Mouse (Mus musculus): ENCODE measurements around the gene Pcare. TPM values are rescaled to one million over a fixed set of nuclear protein-coding genes. Genes with fewer than 3 reads are reported as not detected.

Pcare gene
- polyA plus RNA-seq (2014; fragmentation: Nextera tagmentation; extraction: Ambion mirVana): not detected in 2 replicates

GRCm38 (mm10) chr17:71752831-71753230, at the start of gene Pcare:
Gene Pcare, minus strand, starts transcription at chr17:71752894.
- Histone ChIP-seq H3K9ac (no peak within 1 kb of the TSS), H3K4me1 (replicated peaks; ENCODE audit: control insufficient read depth, insufficient read depth, low read length) (no peaks in the 10 kb centered on the region), H3K4me2 (replicated peaks) (no peak within 1 kb of the TSS), H3K9me3 (ENCODE audit: control insufficient read depth, low read length) (no peaks in the 10 kb centered on the region), H3K27me3 (ENCODE audit: control insufficient read depth, insufficient read depth, low read length) (no peaks in the 10 kb centered on the region), H3K4me3 (replicated peaks; ENCODE audit: low read length) (no peak within 1 kb of the TSS), H3K36me3 (replicated peaks; ENCODE audit: control insufficient read depth, insufficient read depth) (no peaks in the 10 kb centered on the region), H3K27ac (no peak within 1 kb of the TSS)
- 81% methylated on average over 10 of the region's 10 CpGs for WGBS
- ATAC-seq (ENCODE audit: low FRiP score): no peak
- no peak for DNase-seq (ENCODE audit: low spot score)

GRCm38 (mm10) chr17:71795521-71796205, 43.0 kb upstream of the Pcare start:
- H3K27me3 ChIP-seq (ENCODE audit: control insufficient read depth, insufficient read depth, low read length): no peaks in the 10 kb centered on the region
- no peaks in the 10 kb centered on the region for H3K9me3 ChIP-seq (ENCODE audit: control insufficient read depth, low read length)
- no peak overlapping the region for H3K27ac ChIP-seq
- peaks cover 35% of the 10 kb centered on the region for H3K36me3 ChIP-seq (replicated peaks; ENCODE audit: control insufficient read depth, insufficient read depth)
- no peak overlapping the region for H3K4me2 ChIP-seq (replicated peaks)
- DNase-seq (ENCODE audit: low spot score): no peak
- WGBS: 87% methylated on average over 15 of the region's 15 CpGs
- no peak overlapping the region for H3K9ac ChIP-seq
- H3K4me3 ChIP-seq (replicated peaks; ENCODE audit: low read length): no peak overlapping the region
- ATAC-seq (ENCODE audit: low FRiP score): no peak
- no peaks in the 10 kb centered on the region for H3K4me1 ChIP-seq (replicated peaks; ENCODE audit: control insufficient read depth, insufficient read depth, low read length)

GRCm38 (mm10) chr17:71791622-71792021, 38.9 kb upstream of the Pcare start:
- H3K9me3 ChIP-seq (ENCODE audit: control insufficient read depth, low read length): no peaks in the 10 kb centered on the region
- 86% methylated on average over 4 of the region's 4 CpGs for WGBS
- H3K4me3 ChIP-seq (replicated peaks; ENCODE audit: low read length): no peak overlapping the region
- ATAC-seq (ENCODE audit: low FRiP score): no peak
- H3K9ac ChIP-seq: no peak overlapping the region
- H3K27me3 ChIP-seq (ENCODE audit: control insufficient read depth, insufficient read depth, low read length): no peaks in the 10 kb centered on the region
- H3K4me1 ChIP-seq (replicated peaks; ENCODE audit: control insufficient read depth, insufficient read depth, low read length): no peaks in the 10 kb centered on the region
- H3K36me3 ChIP-seq (replicated peaks; ENCODE audit: control insufficient read depth, insufficient read depth): peaks cover 26% of the 10 kb centered on the region
- no peak overlapping the region for H3K27ac ChIP-seq
- no peak for DNase-seq (ENCODE audit: low spot score)
- H3K4me2 ChIP-seq (replicated peaks): no peak overlapping the region

GRCm38 (mm10) chr17:71791109-71791508, 38.4 kb upstream of the Pcare start:
- H3K27ac ChIP-seq: no peak overlapping the region
- H3K4me2 ChIP-seq (replicated peaks): no peak overlapping the region
- no peak overlapping the region for H3K9ac ChIP-seq
- peaks cover 26% of the 10 kb centered on the region for H3K36me3 ChIP-seq (replicated peaks; ENCODE audit: control insufficient read depth, insufficient read depth)
- H3K9me3 ChIP-seq (ENCODE audit: control insufficient read depth, low read length): no peaks in the 10 kb centered on the region
- DNase-seq (ENCODE audit: low spot score) (no peak), ATAC-seq (ENCODE audit: low FRiP score) (no peak)
- H3K27me3 ChIP-seq (ENCODE audit: control insufficient read depth, insufficient read depth, low read length): no peaks in the 10 kb centered on the region
- 87% methylated on average over 4 of the region's 4 CpGs for WGBS
- H3K4me1 ChIP-seq (replicated peaks; ENCODE audit: control insufficient read depth, insufficient read depth, low read length): no peaks in the 10 kb centered on the region
- no peak overlapping the region for H3K4me3 ChIP-seq (replicated peaks; ENCODE audit: low read length)

- H3K4me2 ChIP-seq (replicated peaks): no peak overlapping the region
- H3K4me3 ChIP-seq (replicated peaks; ENCODE audit: low read length): no peak overlapping the region
- no peak overlapping the region for H3K9ac ChIP-seq
- DNase-seq (ENCODE audit: low spot score) (no peak), ATAC-seq (ENCODE audit: low FRiP score) (no peak)
- H3K36me3 ChIP-seq (replicated peaks; ENCODE audit: control insufficient read depth, insufficient read depth): 0 out of 2 replicates have a peak, but pooled peaks cover 1% of the 10 kb centered on the region
- no peaks in the 10 kb centered on the region for H3K9me3 ChIP-seq (ENCODE audit: control insufficient read depth, low read length)
- no peak overlapping the region for H3K27ac ChIP-seq
- H3K27me3 ChIP-seq (ENCODE audit: control insufficient read depth, insufficient read depth, low read length): no peaks in the 10 kb centered on the region
- H3K4me1 ChIP-seq (replicated peaks; ENCODE audit: control insufficient read depth, insufficient read depth, low read length): peaks cover 19% of the 10 kb centered on the region
These were observed 33.8 kb upstream of the Pcare start for GRCm38 (mm10) chr17:71786456-71786855.

GRCm38 (mm10) chr17:71783366-71783735, 30.7 kb upstream of the Pcare start:
- H3K9me3 ChIP-seq (ENCODE audit: control insufficient read depth, low read length): no peaks in the 10 kb centered on the region
- no peaks in the 10 kb centered on the region for H3K27me3 ChIP-seq (ENCODE audit: control insufficient read depth, insufficient read depth, low read length)
- H3K36me3 ChIP-seq (replicated peaks; ENCODE audit: control insufficient read depth, insufficient read depth): no peaks in the 10 kb centered on the region
- peak overlapping the region; percentile 83; the same call in 1 of the 2 replicates for H3K27ac ChIP-seq
- peak overlapping the region; percentile 87 for H3K4me2 ChIP-seq (replicated peaks)
- peak overlapping the region; percentile 89 for H3K9ac ChIP-seq
- ATAC-seq (ENCODE audit: low FRiP score) (no peak), DNase-seq (ENCODE audit: low spot score) (peak; percentile 40)
- peaks cover 19% of the 10 kb centered on the region for H3K4me1 ChIP-seq (replicated peaks; ENCODE audit: control insufficient read depth, insufficient read depth, low read length)
- H3K4me3 ChIP-seq (replicated peaks; ENCODE audit: low read length): peak overlapping the region; percentile 91
- WGBS: 6% methylated on average over 10 of the region's 10 CpGs

- H3K4me3 ChIP-seq (replicated peaks; ENCODE audit: low read length): peak overlapping the region; percentile 91
- DNase-seq (ENCODE audit: low spot score): peak; percentile 62
- WGBS: 1% methylated on average over 44 of the region's 59 CpGs
- H3K9ac ChIP-seq: peak overlapping the region; percentile 89
- H3K9me3 ChIP-seq (ENCODE audit: control insufficient read depth, low read length): no peaks in the 10 kb centered on the region
- H3K27me3 ChIP-seq (ENCODE audit: control insufficient read depth, insufficient read depth, low read length): no peaks in the 10 kb centered on the region
- peak overlapping the region; percentile 87 for H3K4me2 ChIP-seq (replicated peaks)
- no peaks in the 10 kb centered on the region for H3K36me3 ChIP-seq (replicated peaks; ENCODE audit: control insufficient read depth, insufficient read depth)
- H3K4me1 ChIP-seq (replicated peaks; ENCODE audit: control insufficient read depth, insufficient read depth, low read length): peaks cover 19% of the 10 kb centered on the region
- ATAC-seq (ENCODE audit: low FRiP score): peak; percentile 73
- peak overlapping the region; percentile 83 for H3K27ac ChIP-seq
These were observed 30.1 kb upstream of the Pcare start for GRCm38 (mm10) chr17:71782699-71783365.

GRCm38 (mm10) chr17:71782242-71782698, 29.6 kb upstream of the Pcare start:
- under 1% methylated on average over 18 of the region's 29 CpGs for WGBS
- ATAC-seq (ENCODE audit: low FRiP score): peak; percentile 92

GRCm38 (mm10) chr17:71780945-71781344, 28.3 kb upstream of the Pcare start:
- ATAC-seq (ENCODE audit: low FRiP score): no peak
- H3K4me1 ChIP-seq (replicated peaks; ENCODE audit: control insufficient read depth, insufficient read depth, low read length): peaks cover 19% of the 10 kb centered on the region
- no peak overlapping the region for H3K9ac ChIP-seq
- H3K4me3 ChIP-seq (replicated peaks; ENCODE audit: low read length): no peak overlapping the region
- H3K4me2 ChIP-seq (replicated peaks): no peak overlapping the region
- no peak for DNase-seq (ENCODE audit: low spot score)
- 88% methylated on average over 4 of the region's 4 CpGs for whole genome bisulfite sequencing
- no peaks in the 10 kb centered on the region for H3K27me3 ChIP-seq (ENCODE audit: control insufficient read depth, insufficient read depth, low read length)
- no peaks in the 10 kb centered on the region for H3K9me3 ChIP-seq (ENCODE audit: control insufficient read depth, low read length)
- no peak overlapping the region for H3K27ac ChIP-seq
- H3K36me3 ChIP-seq (replicated peaks; ENCODE audit: control insufficient read depth, insufficient read depth): no peaks in the 10 kb centered on the region

More at GRCm38 (mm10) chr17:71782242-71782698, 29.6 kb upstream of the Pcare start:
- peak overlapping the region; percentile 89 for H3K9ac ChIP-seq
- DNase-seq (ENCODE audit: low spot score): peak; percentile 74
- H3K4me2 ChIP-seq (replicated peaks): peak overlapping the region; percentile 87
- H3K27me3 ChIP-seq (ENCODE audit: control insufficient read depth, insufficient read depth, low read length): no peaks in the 10 kb centered on the region
- no peaks in the 10 kb centered on the region for H3K36me3 ChIP-seq (replicated peaks; ENCODE audit: control insufficient read depth, insufficient read depth)
- peak overlapping the region; percentile 91 for H3K4me3 ChIP-seq (replicated peaks; ENCODE audit: low read length)
- H3K4me1 ChIP-seq (replicated peaks; ENCODE audit: control insufficient read depth, insufficient read depth, low read length): peaks cover 19% of the 10 kb centered on the region
- peak overlapping the region; percentile 83 for H3K27ac ChIP-seq
- no peaks in the 10 kb centered on the region for H3K9me3 ChIP-seq (ENCODE audit: control insufficient read depth, low read length)

Data from hindbrain, embryonic 14.5 days (tissue).